Mouse (Mus musculus): ENCODE measurements around the gene 6820408C15Rik.

The 6820408C15Rik gene

DNA sequence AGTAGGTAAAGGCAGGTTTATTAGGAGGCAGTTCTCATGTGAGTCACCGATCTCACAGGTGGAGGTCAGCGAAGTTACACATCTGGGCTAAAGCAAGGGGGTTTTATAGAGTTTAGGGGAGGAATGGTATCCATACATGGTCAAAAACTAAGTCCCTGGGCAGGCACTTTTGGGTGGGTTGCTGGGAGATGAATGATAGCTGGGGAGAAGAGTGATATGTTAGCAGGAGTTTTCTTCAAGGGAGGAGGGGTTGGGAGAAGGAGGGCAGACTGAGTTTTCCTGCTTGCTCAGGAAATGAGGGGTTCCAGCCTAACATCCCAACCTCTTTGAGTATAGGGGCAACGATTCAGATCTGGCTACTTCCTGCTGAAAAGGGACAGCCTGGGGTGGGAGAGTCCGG is at the start of gene 6820408C15Rik:
Gene 6820408C15Rik (plus strand): TSS at position 301 of the 400 bp plus-strand sequence.
- no peak for DNase-seq

DNA sequence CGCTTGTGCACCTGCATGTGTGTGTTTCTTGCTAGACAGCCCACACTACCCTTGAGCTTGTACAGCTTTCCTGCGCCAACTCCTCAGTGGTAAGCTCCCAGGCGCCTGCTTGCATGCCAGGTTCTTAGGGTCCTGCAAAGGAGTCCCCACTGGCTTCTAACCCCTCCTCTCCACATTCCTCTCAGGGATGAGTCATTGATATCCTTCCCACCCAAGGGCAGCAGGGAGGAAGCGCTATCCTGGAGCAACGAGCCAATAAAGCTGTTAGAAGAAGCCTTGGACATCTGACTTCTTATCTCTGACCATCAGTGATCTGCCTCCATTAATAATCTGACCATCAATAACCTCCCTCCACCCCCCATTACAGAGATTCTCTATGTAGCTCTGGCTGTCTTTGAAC is 47.5 kb upstream of the 6820408C15Rik start:
- DNase-seq: no peak

DNA sequence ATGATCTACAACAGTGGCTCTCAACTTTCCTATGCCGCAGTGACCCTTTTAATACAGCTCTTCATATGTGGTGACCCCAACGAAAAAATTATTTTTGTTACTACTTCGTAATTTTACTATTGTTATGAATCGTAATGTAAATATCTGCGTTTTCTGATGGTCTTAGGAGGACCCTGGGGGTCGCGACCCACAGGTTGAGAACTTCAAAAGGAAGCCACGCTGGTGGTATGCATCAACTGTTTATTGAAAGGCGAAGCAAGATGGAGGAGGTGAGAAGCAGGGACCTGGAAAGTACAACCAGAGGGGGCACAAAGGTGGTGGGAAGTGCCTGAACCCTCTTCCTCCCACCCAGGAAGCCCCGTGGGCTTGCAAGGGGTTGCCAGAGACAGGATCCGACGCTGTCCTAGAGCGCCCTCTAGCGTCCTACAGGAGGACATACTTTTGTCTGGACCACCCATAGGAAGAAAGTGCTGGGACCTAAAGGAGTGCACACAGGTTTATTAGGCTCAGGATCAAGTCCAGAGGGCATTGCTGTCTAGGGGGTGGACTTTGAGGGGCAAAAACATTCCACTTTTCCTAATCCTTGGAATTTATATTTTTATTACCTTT is 46.8 kb upstream of the 6820408C15Rik start:
- peak; percentile 60 for DNase-seq

DNA sequence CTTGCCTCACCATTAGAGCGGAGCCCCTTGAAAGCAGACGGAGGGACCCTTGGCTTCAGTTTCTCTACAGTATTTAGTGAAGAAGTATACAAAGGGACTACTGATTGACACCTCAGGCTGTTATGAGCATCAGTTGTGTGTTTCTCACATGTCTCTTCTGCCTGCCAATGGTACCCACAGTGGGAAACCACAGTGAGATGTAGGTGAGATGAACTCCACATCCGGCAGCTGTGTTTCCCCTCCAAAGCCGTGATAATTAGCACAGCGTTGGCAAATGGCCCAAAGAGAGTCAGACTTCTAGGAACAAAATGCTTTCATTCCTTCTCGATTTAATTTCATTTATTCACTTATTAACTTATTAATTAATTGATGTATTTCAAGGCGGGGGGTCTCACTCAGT is 43.3 kb upstream of the 6820408C15Rik start:
- no peak for DNase-seq

DNA sequence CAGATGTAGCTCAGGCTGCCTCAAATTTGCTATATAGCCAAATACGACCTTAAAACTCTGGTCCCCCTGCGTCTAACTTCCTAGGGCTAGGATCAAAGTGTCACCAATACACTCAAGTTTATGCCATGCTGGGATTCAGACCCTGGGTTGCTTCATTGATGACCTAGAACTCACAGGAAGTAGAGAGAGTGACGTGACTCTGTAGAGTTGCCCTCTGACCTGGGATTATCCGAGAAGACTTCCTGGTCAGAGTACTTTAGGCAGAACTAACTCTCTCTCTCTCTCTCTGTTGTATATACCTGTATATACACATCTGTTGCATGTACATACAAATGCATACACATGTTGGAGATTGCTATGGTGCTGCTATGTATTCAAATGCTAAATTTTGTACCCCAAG is 42.7 kb upstream of the 6820408C15Rik start:
- DNase-seq: no peak

DNA sequence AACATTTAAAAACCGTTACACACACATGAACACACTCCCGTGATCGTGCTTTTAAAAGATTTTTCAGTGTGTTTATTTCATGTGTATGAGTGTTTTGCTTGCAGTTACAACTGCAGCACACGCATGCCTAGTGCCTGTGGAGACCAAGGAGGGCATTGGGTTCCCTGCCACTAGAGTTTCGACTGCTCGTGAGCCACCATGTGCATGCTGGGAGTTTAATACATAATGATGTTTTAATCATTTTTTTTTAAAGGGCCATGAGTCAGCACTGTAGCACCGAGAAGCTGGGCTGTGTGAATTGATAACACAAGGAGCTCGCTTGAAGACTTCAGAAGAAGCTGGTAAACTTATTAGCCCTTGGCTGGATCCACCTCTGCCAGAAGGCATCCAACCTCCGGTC is 41.8 kb upstream of the 6820408C15Rik start:
- no peak for DNase-seq

DNA sequence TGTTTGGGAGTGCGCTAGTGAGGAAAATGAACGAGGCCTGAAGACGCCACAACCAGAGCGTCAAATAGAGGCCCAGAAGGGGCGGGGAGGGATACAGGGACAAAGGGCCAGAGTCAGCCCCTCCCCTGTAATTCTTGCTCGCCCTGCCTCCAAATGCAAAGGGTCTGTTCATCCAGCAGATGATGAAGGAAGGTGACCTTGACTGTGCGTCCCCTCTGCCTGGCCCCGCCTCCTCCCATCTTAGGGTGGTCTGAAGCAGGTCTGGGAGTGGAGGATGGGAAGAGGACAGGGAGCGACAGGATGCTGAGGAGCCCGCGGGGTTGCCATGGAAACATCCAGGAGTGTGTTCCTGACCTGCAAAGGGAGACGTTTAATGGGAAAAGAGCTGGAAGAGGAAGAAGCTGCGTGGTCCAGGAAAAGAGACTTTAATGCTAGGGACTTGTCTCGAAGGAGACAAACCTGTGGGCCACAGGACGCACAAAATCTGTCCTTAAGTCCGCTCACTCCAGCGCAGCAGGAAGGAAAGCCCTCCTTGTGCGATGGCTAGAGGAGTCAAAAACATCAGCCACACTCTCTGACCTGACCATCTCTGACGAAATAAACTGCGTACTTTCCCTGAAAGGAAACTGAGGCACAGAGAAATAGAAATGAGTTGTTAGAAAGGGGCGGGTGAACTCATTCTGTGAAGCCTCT is 39.6 kb upstream of the 6820408C15Rik start:
- DNase-seq: no peak

DNA sequence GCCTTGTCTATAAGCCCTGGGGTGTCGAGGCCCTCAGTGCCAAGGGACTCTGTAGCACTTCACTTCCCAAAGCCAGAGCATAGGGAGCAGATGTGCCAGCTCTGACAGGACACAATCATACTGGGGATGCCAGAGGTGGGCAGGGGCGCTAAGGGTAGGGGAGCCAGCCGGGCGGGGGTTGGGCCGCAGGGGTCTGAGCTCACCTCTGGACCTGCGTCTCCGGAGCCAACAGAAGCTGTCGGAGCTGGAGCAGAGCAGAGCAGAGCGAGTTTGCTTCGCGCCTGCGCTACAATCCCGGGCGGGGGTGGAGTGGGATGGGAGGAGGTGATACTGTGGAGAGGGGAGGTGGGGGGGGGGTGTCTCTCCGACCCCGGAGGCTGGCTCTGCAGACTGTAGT is 39.0 kb upstream of the 6820408C15Rik start, which contains the start of gene Nrsn2:
Gene Nrsn2 (minus strand): TSS at position 294 of the 397 bp plus-strand sequence.
- DNase-seq: no peak

DNA sequence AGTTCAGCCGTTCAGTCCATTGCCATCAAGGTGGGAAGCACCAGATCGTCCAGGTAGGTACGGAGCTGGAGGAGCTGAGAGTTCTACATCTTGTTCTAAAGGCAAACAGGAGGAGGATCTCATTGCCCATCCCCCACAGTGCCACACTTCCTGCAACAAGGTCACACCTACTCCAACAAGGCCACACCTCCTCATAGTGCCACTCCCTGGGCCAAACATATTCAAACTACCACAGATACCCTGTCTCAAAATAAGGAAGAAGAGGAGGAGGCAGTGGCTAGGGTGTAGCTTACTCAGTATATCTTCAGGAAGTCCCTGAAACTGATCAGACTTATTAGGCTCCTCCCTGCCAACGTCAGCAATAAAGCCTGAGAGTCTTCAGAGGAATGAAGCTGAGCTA is 31.2 kb upstream of the 6820408C15Rik start:
- no peak for DNase-seq

DNA sequence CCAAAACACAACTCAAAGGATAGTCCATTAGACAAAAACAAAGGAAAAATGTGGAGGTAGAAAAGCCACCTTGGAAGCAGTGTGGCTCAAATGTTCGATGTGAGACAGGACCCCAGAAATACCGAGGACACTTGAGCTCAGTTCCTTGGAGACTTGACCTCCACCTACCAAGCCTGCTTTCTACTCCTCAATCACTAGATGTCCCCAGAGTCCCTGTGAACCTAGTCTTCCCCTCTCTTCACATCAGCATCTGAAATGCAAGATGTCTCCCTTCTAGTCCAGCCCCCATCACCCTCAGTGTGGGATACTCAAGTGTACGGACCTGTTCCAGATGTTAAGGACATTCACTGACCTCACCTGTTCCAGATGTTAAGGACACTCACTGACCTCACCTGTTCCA is 22.6 kb upstream of the 6820408C15Rik start:
- DNase-seq: peak; percentile 70

DNA sequence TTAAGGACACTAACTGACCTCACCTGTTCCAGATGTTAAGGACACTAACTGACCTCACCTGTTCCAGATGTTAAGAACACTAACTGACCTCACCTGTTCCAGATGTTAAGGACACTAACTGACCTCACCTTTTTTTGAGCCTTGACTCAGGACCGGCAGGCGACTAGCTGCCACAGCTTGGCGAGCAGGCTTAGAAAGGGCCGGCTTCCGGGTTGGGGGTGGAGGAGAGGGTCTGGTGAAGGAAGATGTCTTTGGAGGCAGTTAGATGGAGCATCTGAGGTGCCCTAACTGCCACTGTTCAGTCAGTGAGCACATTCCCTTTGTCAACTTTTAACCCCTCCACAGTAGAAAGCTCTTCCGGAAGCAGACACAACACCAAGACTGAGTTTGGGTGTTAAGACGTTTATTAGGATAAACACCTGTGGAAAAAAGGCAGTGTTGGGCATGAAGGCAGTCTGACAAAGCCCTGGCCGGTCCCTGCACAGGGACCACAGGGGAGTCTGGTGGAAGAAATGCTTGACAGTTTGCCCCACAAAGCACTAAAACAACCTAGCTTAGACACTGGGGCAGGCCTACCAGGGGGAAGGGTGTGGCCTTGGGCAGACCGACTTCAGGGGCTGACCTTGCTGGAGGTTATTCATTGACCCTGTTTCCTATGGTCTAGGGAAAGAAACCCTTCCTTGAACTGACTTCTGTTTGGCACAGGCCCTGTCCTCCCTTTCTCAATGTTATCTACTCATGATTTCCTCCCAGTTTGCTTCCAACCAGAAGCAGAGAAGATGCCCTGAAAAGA is 22.0 kb upstream of the 6820408C15Rik start:
- DNase-seq: no peak

DNA sequence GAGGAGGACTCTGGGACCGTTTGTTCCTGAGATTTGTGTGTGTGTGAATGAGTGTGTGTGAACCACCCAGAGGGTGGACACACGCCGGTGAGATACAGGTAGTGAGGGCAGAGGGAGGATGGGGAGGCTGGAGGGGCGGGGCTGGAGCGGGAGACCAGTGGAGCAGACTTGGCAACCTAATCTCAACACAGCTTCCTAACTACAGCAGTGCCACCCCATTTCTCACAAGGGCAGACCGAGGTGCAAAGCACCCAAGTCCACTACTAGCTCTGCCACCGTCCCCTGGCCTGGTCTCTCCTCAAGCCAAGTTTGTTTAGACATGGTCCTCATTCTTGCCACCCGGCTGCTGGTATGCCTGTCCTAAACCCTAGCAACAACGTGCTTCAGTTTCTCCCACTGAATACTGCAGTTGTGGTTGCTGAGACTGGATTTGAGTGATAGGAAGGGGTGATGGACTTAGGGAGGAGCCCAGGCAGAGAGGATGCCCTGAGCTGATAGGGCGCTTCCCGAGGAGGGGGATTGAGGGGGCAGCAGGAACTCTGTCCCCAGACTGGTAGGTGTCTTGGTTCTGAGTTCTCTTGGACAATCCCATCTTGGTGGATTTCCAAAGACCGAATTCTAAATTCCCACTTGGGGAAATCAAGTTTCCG is 20.0 kb upstream of the 6820408C15Rik start:
- DNase-seq: peak; percentile 24

DNA sequence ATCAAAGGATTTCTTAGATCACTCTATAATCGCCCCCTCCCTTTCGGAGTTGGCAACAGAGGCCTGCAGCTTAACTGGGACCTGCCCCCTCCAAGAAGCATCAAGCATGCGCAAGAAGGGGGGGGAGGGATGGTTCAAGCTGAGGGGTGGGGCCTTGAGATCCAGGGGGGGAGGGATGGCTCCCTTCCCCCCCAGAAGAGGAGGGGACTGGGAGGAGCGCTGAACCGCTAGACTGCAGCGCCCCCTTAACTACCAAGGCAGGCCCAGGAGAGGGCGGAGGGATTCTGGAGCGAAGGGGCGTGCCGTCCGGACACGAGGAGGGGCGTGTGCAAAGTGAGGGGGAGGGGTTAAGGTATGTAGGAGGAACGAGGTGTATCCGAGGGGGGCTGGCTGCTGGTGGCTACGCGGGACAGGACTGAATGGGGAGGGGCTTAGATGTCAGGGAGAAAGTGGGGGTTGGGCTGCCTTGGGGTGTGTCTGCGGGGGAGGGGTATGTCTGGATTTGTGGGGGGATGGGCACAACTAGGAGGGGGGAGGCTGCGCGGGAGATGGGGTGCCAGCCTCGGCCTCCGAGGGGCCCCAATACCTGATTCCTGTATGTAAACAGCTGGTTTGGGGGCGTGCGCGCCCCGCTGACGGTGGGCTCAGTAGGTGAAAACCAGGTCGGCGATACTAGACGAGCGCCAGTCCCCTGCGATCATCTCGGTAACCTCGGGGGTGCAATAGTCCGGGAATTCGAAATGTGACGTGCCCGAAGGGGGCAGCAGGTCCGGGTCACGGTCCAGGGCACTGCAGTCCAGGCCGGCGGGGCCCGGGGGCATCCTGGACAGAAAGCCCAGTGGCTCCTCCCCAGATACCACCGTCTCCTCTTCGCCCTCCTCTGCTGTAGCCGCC is 19.0 kb upstream of the 6820408C15Rik start:
- DNase-seq: peak; percentile 94

DNA sequence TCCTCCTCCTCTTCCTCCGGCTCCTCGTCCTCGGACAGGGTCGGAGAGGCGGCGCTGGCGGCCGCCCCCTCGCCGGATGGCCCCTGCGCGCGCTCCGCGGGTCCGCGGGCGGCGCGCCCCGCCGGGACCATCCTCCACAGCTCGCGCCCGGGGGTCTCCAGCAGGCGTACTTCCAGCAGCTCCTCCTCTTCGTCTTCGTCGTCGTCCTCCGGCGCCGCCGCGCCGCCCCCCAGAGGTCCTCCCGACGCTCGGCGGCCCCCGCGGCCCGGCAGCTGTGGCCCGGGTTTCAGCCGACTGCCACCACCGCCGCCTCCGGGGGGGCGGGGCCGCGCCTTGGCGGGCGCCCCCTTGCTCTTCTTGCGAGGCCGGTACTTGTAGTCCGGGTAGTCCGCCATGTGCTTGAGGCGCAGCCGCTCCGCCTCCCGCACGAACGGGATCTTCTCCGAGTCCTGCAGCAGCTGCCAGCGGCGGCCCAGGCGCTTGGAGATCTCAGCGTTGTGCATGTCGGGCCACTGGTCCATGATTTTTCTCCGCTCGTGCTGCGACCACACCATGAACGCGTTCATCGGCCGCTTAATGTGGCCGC is 18.3 kb upstream of the 6820408C15Rik start:
- DNase-seq: peak; percentile 92

DNA sequence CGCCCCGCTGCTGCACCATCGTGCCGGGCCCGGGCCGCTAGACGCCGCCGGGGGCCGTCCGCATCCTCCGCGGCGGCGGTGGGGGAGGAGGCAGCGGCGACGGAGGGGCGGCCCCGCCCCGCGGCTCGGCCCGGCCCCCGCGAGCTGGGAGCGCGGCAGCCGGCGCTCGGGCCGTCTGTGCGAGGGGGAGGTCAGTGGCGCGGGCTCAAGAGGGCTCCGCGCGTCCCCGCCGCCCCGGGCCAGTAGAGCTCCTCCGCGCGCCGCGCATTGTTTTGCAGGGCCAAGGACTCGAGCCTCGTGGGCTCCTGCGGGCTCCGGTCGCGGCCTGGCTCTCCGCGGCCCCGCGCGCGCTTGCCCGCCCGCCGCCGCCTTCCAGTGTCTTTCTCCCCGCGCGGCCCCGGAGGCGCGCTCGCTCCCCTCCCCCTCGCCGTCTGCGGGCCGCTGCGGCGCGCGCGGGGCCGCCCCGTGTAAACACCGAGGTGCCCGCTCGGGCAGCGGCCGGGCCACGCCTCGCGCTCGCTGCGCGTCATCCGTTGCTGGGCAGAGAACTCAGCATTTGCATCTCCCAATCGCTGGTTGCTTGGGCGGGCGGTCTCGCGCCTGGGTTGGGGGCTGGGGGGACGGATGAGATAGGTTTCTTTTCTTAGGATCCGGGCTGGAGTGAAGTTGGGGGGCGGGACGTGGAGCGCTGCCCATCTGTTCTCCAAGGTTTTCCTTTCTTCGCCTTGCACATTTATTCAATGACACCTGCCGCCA is 17.5 kb upstream of the 6820408C15Rik start, which contains the start of gene Sox12:
Gene Sox12 (minus strand): TSS at position 384 of the 756 bp plus-strand sequence.
- DNase-seq: peak; percentile 98

DNA sequence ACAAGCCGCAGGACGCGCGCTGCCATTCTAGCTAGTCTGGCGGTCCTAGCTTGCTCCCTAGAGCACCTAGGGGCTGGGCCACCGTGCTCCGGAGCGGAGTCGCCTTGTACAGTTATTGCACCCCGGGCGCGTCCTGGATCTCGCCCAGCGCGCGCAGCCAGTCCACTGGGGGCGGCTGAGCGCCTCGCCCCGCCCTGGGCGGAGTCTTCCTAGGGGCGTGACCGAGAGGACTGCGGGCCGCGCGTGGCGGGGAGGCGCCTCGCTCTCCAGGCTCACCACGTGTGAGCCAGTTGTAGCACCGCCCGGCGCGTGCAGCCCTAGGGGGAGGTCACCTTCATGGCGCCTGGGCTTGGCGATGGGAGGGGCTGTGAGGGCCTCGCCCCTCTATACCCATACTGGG is 16.7 kb upstream of the 6820408C15Rik start:
- DNase-seq: peak; percentile 97

DNA sequence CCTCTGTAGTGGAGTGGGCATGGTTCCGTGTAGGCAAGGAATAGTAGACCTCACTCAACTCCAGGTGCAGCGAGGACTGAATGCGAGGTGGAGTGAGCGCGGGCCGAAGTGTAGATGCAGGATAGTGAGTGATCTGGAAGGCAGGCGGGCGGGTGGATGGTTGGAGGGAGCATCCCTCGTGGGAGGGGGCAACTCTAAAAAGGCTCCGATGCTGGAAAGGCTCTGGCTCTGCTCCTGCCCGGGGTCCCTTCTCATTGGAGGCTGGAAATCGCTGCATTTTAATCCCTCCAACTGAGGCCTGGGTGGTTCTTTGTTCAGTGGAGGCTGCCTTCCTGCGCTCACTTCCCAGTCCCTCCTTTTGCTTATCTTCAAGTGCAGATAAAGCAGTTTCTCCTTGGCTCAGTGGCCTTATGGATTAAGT is 16.3 kb upstream of the 6820408C15Rik start:
- DNase-seq: no peak

DNA sequence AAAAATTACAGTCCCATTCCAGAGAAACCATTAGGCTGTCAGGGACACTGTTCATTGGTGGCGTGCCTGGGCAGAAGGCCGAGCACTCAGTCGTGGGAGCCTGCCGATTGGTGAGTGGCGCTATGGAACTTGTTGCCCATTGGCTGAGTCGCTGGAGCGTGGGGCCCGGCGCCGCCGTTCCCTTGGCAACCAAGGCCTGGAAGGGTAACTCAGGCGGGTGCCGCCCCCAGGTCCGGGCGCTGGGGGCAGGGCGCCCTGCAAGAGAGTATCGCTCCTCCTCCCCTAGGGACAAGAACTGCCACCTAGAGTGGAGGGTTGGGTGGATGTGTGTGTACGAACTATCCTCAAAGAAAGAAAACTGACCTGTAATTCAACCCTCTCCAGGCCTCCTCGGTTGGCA is 9.3 kb upstream of the 6820408C15Rik start:
- peak; percentile 98 for DNase-seq

DNA sequence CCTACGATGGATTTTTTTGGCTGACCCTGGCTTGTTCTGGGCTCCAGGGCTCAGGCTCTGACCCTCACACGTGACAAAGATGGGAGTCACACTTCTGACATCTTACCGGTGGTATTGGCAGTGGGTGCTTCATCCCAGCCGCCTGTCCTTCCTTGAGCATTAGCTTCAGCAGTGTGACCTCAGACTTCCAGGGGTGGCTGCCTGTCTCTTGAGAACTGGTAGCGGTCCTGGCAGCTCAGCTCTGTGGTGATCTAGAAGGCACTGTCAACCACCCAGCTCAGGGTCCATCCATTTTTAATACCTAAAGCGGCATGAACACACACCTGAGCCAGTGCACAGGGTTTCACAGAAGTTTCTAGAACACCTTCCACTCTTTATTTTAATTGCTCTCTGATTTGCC is 5.6 kb upstream of the 6820408C15Rik start:
- no peak for DNase-seq

DNA sequence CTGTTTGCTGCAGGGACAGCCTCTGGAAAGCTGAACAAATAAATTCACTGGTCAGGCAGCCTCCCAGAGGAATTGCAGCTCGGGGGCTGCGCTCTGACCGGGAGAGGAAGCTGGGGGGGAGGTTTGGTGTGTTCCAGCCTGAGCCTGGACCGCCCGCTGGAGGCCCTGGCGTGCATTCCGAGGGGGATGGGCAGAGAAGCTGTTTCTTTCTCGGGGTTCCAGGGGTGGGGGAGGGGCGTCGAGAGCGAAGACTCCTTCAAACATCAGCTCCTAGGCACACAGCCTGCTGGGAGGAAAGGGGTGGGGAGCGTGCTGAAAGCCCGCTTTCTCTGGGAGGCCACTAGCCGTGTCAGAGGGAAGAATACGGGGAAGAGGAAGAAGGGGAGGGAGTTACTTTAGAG is 4.4 kb upstream of the 6820408C15Rik start:
- peak; percentile 94 for DNase-seq

DNA sequence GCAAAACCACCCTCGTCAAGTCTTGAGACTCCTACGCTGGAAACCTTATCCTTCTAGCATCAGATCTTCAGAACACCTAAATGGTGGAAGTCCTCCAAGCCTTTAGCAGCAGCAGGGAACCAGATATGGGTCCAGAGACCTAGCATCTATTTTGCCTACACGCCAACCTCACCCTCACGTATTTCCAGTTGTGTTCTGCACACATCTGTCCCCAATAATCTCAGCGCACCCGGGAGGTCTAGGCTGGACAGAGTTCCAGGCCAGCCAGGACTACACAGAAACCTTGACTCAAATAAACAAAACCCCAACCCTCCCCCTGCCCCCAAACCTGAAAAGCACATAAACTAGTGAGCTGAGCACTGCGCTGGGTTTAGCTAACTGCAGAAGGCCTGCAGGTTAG is 3.9 kb upstream of the 6820408C15Rik start:
- no peak for DNase-seq

All from kidney, postnatal 14 days (tissue).